Mouse (Mus musculus) bone marrow, adult 2 months (tissue): ENCODE measurements around the gene Oit1. TPM values are rescaled to one million over a fixed set of nuclear protein-coding genes. Genes with fewer than 3 reads are reported as not detected.

Source experiments
- H3K27ac ChIP-seq: fragments of 200-500 bp; 2 replicates; pipeline ENCODE4 v1.5.1; 2012; ENCODE audit warnings: low read depth, mild to moderate bottlenecking, control low read depth, inconsistent platforms, low read length; ENCODE audit not compliant: control insufficient read depth, poor library complexity, insufficient read depth
- H3K4me1 ChIP-seq: fragments of 200-500 bp; 2 replicates; pipeline ENCODE4 v1.6.1; 2011; ENCODE audit warnings: low read length; ENCODE audit not compliant: control insufficient read depth, insufficient read depth
- H3K4me3 ChIP-seq: fragments of 200-500 bp; replicated peaks from 2 replicates; pipeline ENCODE3; 2011; ENCODE audit warnings: mild to moderate bottlenecking, low read depth, low read length, control low read depth; ENCODE audit not compliant: control insufficient read depth
- CTCF ChIP-seq: fragments of 200-500 bp; IDR thresholded peaks from 2 replicates; pipeline ENCODE4 v1.5.1; 2011; ENCODE audit warnings: low read length, control low read depth; ENCODE audit not compliant: control insufficient read depth, insufficient read depth
- POLR2A ChIP-seq: fragments of 200-500 bp; IDR thresholded peaks from 2 replicates; pipeline ENCODE4 v1.6.1; 2011; ENCODE audit warnings: low read depth, mild to moderate bottlenecking, control low read depth, low read length, borderline replicate concordance; ENCODE audit not compliant: control insufficient read depth
- WGBS: fragments of 180-500 bp; shearing (Covaris S2); methylation state at CpG from one replicate; pipeline ENCODE4 v1.1.7; 2018; 5-methylcytosine and 5-hydroxymethylcytosine counted together
- polyA plus RNA-seq: library from polyadenylated mRNA; stranded (reverse); fragments of >200 nt; gene quantifications from 2 replicates; pipeline ENCODE4 v1.2.4, GENCODE M21; 2011; ENCODE audit warnings: low replicate concordance; ENCODE audit not compliant: missing spikeins, insufficient read depth, insufficient read length

The Oit1 gene
- polyA plus RNA-seq, 1 experiment: not detected

DNA sequence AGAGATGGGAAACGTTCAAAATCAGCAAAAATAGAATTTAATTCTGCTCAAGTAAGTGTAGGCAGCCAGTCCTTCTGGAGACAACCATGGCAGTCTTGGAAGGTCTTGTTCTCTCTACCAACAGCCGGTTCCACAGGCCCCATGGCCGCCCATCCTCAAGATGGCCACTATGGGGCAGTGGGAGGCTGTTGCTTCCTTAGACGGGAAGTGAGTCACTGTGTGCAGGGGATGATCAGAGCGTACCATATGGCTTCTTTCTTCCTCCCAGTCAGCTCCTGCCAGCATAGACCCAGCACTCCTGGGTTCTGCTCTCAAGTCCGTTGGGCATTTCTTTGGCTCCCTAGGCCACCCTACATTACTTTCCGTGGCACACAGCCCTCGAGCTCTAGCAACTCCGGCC is 29.6 kb downstream of the Oit1 start:
- Histone ChIP-seq H3K4me1 (no peaks in the 10 kb centered on the region), H3K27ac (no peak overlapping the region), H3K4me3 (no peak overlapping the region)
- 45% methylated on average over 9 of the region's 9 CpGs for WGBS
- TF ChIP-seq POLR2A (no peak), CTCF (no peak)

DNA sequence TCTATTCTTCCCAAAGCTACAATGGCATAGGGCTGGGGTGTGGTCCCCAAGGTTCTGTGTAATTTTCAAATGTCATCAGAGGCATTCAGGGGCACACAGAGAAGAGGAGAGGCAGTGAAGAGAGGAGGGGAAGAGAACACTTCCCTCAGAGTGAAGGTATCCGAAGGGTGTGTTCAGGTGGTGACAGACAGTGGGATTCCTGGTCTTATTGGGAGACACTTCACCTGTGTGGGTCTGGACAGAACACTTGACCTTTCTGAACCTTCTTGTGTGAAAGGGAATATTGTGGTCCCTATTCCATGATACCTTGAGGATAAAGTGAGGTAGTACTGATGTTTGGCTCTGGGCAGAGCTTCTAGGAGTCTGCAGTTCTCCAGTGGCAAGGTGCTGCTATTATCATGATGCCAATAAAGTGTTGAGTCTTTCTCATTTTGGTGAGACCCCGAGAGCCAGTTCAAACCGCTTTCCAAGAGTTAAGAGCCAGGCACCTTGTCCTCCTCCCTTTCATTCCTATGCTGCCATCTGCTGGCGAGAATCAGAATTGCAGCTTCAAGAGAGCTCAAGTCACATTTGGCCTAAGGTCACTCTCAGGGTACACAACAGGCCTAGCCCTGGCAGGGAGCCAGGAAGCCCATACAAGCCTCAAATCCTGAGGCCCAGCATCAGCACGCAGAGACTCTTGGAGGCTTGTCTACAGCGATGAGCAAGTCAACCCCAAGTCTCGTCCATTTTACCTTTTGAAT is 32.1 kb downstream of the Oit1 start:
- Histone ChIP-seq H3K4me1 (no peaks in the 10 kb centered on the region), H3K4me3 (no peak overlapping the region), H3K27ac (no peak overlapping the region)
- TF ChIP-seq CTCF (peak; percentile 77), POLR2A (no peak)
- 26% methylated on average over 7 of the region's 7 CpGs for whole genome bisulfite sequencing

DNA sequence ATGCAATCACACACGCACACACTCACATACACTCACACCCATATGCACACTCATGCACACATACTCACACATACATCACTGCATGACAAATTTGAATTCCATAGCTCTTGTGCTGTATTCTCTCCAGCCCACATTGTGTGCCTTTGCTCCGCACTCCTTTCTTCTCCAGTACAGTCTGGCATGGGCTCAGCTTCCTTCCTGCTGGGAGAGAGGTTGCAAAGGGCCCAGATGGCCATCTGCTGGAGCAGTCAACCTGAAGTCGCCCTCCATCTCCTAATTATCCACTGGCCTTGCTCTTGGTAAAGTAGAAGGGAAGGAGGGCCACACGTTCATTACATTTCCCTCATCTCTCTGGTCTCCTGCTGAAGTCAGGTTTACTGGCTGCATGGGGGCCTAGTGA is 33.0 kb downstream of the Oit1 start:
- H3K27ac ChIP-seq: no peak overlapping the region
- no peaks in the 10 kb centered on the region for H3K4me1 ChIP-seq
- H3K4me3 ChIP-seq: no peak overlapping the region
- WGBS: 77% methylated on average over 4 of the region's 4 CpGs
- TF ChIP-seq POLR2A (no peak), CTCF (no peak)

DNA sequence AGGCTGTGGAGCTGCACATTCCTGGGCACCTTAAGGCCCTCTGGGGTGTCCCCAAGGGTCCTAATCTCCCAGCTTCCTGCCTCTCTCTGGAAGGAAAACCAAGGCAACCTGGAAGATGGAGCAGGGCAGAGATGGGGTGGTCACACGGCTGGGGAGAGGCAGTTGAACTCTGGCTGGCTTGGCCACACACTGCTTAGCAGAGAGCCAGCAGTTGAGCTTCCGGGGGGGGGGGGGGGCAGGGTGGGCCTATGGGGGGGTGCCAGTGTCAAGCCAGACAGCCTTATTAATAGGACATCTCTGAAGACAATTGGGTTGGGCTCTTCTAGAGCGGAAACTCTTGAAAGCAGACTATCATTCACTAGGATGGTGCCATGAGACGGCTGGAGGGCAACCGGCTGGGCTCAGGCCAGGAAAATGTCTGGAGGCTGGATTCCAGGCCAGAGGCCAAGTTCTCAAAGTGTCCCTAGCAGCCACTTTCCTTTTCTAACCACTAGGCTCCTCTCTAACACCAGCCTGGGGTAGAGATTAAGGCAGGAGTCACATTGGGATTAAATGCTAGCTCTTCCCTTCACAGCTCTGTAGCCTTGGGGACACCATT is 35.9 kb downstream of the Oit1 start:
- no peaks in the 10 kb centered on the region for H3K4me1 ChIP-seq
- H3K4me3 ChIP-seq: no peak overlapping the region
- 72% methylated on average over 5 of the region's 5 CpGs for WGBS
- TF ChIP-seq POLR2A (no peak), CTCF (no peak)
- H3K27ac ChIP-seq: no peak overlapping the region

DNA sequence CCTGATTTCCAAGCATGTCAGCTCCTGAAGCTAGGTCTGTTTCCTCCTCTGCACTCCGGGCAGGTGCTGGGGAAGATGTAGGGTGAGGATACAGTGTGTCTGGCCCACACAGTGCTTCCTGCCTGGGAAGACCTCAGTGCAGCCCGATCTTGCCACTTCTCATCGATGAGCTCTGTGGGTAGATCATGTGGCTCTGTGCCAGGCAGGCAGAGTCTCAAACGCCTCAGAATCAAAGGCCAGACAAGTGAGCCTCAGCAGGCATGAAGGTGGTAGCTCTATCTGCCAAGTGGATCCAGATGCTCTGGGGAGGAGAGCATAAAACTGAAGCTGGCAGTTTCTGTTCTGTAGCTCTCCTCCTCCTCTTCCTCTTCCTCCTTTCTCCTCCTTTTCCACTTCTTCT is 38.3 kb downstream of the Oit1 start:
- no peak for TF ChIP-seq CTCF
- no peak for TF ChIP-seq POLR2A
- Histone ChIP-seq H3K4me3 (no peak overlapping the region), H3K4me1 (no peaks in the 10 kb centered on the region), H3K27ac (no peak overlapping the region)
- WGBS: 61% methylated on average over 4 of the region's 4 CpGs

DNA sequence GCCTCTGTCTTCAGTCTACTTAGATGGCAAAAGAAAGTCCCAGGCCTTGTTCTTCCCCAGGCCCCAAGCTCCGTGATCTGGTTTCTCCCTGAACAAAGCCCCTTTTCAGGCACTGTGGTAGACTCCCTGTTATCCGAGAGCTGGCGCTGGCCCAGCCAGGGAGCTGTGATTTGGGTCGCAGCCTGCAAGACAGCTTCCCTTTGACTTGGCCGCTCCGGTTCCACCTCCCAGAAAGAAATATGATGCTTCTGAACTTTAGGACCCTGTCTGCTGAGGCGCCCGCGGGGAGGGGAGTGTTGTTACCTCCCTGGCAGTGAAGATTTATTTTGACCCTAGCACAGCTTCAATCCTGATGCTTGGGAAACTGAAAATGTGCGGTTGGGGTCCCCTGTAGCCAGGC is 42.6 kb downstream of the Oit1 start:
- no peak overlapping the region for H3K27ac ChIP-seq
- H3K4me3 ChIP-seq: no peak overlapping the region
- no peaks in the 10 kb centered on the region for H3K4me1 ChIP-seq
- WGBS: 74% methylated on average over 10 of the region's 10 CpGs
- no peak for TF ChIP-seq CTCF
- TF ChIP-seq POLR2A: no peak

DNA sequence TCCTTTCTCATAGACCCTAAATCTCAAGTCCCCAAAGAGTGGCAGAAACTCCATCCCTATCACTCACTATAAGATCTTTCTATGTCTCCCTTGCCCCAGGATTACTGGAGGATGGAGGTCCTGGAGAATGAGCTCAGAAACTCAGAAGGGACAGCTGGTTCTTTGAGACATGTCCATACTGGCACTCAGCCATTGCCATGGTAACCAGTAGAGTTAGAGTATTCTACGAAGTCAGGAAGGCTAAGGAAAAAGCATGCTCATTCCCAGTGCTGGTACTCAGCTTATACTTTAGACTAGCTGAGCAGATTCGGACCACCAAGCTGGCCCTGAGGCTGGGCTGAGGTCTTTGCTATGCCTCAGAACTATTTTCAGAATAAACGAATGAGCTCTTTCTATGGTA is 44.0 kb downstream of the Oit1 start:
- no peaks in the 10 kb centered on the region for H3K4me1 ChIP-seq
- no peak for TF ChIP-seq POLR2A
- no peak for TF ChIP-seq CTCF
- 68% methylated on average over 3 of the region's 3 CpGs for WGBS
- no peak overlapping the region for H3K4me3 ChIP-seq
- no peak overlapping the region for H3K27ac ChIP-seq

DNA sequence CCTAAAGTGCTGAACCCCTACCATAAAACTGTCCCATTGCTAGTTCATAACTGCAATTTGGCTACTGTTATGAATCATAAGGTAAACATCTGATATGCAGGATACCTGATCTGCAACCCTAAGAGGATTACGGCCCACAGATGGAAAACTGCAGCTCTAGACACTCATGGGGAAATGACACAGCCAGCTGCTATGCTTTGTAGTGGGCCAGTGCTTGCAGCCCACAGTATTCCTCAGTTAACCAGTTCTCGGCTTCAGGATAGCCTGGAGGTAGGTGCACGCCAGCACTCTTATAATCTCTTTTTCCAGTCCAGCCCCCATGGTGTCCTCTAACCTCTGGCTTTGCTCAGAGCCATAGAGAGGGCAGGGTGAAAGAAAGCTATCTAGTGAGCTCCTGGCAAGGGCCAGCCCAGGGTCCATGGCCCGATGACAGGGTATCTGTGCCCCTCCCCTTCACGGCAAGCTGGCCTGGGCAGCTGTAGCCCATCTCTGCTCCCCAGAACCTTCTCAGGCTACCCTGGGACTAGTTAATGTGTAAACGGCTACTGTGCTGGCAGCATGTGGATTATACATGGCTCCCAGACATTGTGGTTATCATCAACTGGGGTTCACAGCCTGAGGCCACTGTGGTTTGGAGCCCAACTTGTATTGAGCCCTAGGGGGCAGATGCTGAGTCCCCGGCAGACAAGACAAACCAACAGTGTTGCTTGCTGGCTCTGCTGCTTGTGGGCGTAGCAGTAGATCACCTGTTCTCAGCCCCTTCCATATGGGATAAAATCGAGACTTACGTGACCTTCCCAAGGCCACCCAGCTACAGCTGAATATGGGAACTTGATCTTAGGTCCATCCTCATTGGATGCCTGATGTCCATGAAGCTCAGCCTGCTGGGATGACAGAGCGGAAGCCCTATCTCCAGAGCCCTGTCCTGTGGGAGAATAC is 46.0 kb downstream of the Oit1 start:
- Histone ChIP-seq H3K4me3 (no peak overlapping the region), H3K27ac (no peak overlapping the region), H3K4me1 (no peaks in the 10 kb centered on the region)
- no peak for TF ChIP-seq POLR2A
- 81% methylated on average over 11 of the region's 11 CpGs for WGBS
